Mouse (Mus musculus) activated CD4-positive, CD25-positive, alpha-beta regulatory T cell, adult 4 months (primary cell): ENCODE measurements around the gene Tm9sf2. TPM values are rescaled to one million over a fixed set of nuclear protein-coding genes. Genes with fewer than 3 reads are reported as not detected.
"Not testable (repeated sequence)": the region's sequence is repeated elsewhere in the genome, so short reads cannot be mapped to it uniquely, and the experiment has no call there.

Experiments
- ATAC-seq: one replicate; pipeline ENCODE4 v1.8.0; 2017
- polyA plus RNA-seq, 2 experiments: library from polyadenylated mRNA; unstranded; fragments of 100-300 nt; shearing (Covaris generic); gene quantifications; one replicate each; pipeline ENCODE4 v1.2.1; 2017

The Tm9sf2 gene
- polyA plus RNA-seq = 10 to 100 TPM; 62.7 to 83.6 TPM

DNA sequence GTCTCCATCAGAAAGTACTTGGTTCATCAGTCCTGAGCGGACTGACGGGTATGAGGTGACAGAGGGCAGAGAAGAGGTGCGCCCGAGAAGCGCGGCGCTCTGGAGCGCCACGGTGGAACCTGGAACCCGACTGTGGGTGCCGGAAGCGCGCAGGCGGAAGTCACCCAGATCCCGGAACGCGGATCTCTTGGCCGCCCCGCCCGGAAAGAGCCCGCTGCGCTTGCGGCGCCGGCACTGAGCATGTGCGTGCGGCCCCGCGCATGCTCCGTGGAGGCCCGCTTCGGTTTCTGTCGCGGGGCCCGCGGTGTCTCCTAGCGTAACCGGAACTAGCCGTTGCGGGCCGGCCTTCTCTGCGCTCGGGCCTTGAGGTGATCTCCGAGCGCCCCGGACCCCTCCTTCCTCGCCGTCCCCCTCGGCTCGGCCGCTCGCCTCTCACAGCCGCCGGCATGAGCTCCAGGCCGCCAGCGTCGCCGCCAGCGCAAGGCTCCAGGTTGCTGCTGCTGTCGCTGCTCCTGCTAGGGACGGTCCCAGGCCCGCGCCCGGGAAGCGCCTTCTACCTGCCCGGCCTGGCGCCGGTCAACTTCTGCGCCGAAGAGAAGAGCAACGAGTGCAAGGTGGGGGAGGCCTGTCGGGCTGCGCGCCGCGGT, at the start of gene Tm9sf2:
Gene Tm9sf2, plus strand, starts transcription at position 217 of the 647 bp plus-strand sequence.
- ATAC-seq = peak; percentile 74

DNA sequence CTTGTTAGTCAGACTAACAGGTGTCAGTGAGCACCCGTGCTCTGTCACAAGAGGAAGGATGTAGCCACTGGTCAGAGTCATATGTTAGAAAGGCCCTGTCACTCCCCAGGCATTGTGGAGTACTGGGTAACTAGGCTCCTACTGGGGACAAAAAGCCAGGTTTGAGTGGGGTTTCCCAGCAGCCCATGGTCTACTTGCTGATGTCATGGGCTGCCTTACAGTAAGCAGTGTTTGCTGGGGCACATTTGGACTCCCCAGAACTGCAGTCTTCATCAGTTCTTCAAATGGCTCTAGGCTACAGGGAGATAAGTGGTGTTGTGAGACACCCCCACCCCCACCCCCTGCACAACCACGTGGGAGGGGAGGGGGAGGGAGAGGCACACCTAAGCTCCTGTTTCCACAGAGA, 48.9 kb upstream of the Tm9sf2 start:
- ATAC-seq = peak; percentile 45

DNA sequence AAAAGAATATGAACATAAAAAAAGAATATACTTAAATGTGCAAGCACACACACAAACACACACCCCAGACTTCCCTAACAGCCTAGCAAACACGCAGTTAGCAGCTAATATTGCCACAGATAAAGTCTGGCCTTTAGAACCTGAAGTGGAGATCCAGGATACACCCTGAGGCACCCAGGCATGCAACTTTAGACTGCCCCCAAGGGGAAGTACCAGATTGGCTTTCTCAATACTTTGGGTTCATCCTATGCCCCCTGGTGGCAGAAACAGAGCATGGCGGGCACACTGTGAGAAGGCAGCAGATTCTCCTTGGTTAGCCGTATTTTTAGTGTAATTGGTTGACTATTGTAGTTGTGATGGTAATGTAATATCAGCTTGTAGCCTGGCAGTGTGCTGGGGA, 46.2 kb upstream of the Tm9sf2 start:
- peak; percentile 46 for ATAC-seq

DNA sequence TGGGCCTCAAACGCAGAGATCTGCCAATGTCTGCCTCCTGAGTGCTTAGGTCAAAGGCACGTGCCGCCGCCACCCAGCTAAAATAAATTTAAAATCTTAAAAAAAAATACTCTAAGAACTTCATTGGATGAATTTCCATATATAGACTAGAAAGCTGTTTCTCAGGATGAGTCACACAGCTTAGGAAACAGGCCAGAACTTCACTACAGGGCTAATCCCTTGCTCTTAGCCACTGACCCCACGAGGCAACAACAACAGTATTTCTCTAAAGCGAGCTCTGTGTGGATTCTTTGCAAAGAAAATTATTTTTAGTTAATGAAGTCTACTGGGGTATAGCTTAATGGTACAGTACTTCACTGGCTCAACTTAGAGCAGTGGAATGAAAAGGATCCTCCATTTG, 45.5 kb upstream of the Tm9sf2 start:
- no peak for ATAC-seq

DNA sequence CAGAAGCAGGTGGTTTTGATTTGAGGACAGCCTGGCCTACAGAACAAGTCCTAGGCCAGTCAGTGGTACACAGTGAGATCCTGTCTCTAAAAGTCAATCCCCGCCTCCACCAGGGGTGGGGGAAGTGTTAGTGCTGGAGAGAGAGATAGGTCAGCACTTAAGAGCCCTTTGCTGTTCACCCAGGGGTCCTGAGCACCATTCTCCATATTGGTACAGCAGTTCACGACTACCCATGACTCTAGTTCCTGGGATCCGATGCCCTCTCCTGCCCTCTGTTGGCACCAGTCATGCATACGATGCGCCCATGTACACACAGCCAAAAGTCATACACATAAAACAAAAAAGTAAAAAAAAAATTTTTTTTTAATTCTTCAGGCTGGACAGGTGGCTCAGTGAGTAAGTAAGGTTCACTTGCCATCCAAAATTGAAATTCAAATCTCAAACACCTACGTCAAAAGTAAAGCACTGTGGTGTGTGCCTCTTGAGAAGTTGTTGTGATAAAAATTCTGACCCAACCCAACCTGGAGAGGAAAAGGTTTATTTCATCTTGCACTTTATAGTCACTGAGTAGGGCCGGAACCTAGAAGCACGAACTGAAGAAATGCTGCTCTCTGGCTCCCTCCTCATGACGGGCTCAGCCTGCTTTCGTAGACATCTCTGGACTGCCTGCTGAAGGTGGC, 44.3 kb upstream of the Tm9sf2 start:
- ATAC-seq = no peak

DNA sequence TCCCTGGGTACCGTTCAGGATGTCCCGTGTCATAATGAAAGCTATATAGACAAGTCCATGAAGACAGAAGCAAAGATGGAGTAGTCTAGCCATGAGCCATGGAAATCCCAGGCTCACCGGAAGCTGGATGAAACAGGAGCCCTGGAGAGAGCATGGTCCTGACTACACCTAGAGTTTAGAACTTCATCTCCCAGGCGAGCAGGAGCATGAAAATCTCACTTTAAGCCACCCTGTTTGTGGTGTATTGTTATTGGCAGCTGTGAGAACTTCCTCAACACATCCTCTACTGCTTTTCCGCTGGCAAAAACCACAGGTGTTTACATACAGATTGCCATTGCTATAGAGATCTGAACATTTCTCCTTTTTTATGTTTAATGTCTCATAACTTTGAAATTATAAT, 43.2 kb upstream of the Tm9sf2 start:
- peak; percentile 37 for ATAC-seq

DNA sequence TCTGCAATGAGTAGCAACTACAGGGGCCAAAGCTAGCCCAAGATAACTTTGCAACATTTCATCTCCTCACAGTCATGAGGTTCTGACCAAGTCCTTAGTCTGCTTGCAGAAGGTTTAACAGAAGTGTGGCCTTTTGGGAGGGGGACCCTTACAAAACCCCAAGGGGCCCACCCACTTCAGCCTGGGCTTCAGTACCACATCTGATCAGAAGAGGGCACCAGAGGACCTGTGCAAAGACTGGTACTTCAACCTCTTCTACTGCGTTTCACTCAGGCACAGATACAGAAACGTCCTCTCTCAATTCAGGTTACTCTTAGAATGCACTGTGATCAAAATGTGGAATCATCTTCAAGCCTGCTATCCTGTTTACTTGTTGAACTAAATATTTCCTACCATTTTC, 42.3 kb upstream of the Tm9sf2 start:
- ATAC-seq = peak; percentile 24

DNA sequence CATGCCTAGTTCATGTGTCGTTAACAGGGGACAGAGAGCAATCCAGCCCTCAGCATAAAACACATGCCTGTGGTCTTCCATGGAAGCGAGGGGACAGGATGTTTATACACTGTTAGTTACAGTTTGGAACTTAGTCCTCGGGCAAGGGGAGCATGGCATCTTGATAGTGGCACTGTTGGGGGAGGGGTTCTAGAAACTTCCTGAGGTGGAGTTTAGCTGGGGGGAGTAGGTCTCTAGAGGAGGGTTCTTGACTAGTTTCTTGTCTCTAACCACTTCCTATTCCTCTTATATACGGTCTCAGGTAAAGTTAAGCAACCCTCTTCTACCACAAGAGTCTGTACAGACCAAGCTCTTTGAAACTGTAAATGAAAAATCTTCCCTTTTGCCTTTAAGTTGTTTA, 40.6 kb upstream of the Tm9sf2 start:
- peak; percentile 72 for ATAC-seq

DNA sequence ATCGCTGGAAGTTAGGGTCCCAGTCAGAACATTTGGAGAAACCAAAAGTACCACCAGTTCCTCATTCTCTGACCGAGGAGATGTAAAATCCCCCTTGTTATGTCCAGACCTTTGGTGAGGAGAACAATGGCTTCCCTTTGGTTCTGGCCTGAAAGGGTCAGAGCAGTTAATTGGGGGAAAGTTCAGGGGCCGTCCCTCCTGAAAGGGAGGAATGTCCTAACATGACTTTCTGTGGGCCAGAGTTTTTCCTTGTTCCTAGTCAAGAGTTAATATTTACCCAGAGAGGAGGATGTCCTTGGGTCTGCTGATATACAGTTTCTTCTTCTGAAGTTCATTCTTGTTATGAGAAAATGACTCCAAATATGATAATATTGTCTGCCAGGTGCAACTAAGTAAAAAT, 38.8 kb upstream of the Tm9sf2 start:
- ATAC-seq = not testable (repeated sequence)

DNA sequence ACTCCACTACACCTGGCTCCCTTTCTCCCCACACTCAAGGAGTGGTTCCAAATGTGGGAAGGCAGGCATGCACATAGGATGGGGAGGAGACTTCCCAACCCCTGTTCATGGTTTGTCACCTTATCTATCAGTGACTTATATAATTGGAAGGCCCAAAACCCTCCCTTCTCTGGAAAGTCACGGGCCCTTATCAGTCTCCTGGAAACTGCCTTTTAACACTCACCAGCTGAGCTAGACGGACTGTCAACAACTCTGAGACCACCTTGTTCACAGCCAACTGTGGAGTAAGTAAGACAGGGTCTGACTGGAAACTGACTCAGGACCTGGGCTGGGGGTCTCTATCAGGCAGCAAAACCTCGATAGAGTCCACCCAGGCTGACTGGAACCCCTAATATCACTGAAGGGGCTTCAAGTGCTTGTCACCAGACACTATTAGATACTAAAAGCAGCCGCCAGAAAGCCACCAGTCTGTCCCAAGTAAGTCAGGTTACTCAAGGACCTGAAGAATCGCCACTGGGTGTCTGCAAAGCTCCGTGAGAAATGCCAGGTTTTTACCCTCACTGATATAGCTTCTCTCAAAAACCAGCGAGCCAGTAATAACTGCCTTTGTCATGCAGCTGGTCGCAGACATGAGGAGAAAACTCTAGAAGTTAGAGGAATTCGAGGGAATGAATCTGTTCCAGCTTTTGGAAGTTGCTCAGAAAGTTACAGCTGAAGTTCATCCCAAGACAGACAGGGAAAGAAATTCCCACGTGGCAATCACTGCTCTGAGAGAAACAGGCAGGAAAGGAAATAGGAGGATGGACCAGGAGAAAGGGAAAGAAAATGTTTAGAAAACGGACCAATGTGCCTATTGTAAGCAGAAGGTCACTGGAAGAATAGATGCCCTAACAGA, 37.8 kb upstream of the Tm9sf2 start:
- no peak for ATAC-seq

DNA sequence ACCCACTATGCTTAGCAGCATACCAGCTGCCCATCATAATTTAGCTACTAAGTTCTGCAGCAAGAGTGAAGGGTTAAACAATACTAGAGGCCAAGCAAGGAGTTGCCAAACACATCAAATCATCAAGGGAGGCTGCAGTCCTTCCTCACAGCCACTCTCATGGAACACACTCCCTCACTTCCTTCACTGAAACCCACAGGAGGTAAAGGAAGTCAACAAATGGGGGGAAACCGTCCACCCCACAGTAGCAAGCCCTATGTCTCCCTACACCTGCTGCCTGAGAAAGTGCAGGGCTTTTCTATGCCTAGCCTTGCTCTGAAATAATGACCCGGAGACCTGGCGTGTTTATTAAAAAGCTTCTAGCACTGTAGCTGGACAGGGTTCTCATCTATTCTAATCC, 36.9 kb upstream of the Tm9sf2 start:
- ATAC-seq = no peak

DNA sequence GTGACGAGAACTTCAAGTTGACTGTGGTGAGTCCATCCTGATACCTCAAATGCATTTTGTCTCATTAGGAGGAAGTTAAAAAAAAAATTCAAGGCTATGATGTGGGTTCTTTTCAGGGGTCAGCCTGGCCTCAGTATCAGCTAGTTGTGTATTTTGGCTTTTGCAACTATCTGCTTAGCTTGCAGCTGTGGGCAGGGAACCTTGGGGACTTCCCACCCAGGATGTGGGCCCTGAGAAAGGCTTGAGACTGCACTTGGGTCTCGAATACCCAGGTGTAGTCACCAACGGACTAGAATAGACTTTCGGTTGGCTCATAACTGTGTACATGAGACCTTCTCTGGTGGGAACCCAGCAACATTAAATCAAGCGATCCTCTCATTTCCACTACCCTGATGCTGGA, 33.4 kb upstream of the Tm9sf2 start:
- ATAC-seq = peak; percentile 93

DNA sequence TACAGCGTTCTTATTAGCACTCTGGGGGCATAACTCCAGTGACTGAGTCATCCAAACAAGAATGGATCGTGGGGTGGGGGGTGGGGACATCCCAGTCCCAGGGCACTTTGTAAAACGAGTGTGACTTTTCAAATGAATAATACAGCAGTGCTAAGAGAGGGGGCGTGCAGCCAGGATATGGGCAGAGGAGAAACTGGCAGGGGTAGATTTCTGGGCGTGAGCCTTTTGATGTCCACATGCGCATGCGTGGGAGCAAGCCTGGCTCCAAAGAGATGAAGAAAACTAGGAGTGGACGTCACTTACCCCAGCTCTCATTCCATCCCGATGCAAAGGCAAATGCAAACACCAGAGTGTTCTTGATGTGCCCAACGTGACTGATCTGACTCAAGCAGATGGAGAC, 32.5 kb upstream of the Tm9sf2 start:
- peak; percentile 17 for ATAC-seq

DNA sequence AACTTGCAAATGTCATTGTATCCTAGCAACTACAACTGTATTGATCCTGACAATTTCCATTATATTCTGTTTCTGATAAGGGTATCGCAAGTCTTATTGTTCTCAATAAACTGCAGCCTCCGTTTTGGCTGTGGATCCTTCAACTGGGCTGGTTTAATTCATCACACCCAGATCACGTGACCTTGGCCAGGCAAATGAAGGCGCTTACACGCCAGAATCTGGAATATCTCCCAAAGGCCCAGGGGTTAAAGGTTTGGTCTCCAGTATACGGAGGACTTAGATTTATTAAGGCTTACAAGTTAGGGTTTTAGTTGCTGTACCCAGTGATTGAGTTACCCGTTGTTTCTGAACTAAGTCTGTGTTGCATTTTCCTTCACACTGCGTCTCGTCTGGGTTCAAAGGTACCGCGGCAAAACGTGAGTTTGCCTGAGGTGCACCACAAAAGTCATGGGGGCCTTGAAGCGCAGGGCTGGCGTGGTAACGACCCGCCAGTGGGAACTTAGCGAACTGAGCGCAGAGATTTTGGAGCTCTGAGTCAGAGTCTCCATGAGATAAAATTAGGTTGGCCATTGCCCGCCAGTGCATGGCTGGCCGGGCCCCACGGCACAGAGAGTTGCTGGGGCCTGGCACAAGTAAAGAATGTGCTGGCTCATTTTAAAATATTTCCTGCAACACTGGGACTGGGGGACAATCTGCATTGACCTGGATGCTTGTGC, 31.2 kb upstream of the Tm9sf2 start:
- ATAC-seq = no peak

DNA sequence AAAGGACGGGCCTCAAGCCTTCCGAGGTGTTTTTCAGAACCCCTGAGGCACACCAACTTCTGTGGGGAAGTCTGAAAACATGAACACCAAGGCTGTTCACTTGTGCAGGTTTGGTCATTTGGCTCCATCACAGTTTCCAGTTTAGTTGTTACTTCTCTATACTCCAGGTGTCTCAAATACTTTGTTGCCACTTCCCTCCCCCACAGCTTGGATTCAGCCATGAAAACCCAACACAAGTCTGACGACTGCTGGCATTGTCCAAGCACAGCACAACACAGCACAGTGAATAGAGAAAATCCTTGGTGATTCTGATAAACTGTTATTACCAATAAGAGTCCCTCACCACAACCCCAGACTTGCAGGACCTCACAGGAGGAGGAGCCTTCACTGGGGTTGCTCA, 29.8 kb upstream of the Tm9sf2 start:
- no peak for ATAC-seq

DNA sequence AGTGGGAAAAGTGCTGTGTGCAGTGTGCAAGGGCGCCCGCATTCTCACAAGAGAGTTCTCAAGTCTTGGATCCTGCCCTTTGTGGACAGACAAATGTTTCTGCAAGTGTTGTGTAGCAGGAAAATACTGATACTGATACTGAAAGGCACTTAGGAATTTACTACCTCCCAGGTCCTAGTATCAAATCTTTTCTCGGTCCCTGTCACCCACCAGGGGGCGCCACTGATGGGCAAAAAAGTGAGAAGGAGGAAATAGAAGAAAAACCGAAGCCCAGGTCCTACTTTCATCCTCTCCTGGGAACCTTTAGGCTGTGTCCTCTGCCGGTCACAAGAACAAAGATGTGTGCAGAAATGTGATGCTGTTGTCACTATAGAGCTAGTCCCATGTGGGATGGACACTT, 27.4 kb upstream of the Tm9sf2 start:
- ATAC-seq = no peak

DNA sequence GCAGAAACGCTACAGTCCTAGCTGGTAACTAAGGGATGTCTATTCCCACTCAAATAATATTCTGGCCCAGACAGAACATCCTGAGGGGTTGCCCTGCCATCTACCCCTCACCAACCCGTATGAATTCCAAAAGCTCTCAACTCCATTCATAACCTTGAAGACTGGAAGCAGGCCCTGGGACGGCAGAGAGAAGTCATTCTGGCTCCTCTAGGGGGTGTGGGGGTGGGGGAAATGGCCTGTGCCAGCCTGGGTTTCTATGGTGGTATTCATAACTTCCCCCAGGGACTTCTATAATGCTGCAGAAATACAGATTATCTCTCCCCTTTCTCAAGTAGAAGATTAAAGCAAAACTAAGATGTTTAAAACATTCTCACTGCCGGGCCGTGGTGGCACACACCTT, 26.9 kb upstream of the Tm9sf2 start:
- ATAC-seq = no peak

DNA sequence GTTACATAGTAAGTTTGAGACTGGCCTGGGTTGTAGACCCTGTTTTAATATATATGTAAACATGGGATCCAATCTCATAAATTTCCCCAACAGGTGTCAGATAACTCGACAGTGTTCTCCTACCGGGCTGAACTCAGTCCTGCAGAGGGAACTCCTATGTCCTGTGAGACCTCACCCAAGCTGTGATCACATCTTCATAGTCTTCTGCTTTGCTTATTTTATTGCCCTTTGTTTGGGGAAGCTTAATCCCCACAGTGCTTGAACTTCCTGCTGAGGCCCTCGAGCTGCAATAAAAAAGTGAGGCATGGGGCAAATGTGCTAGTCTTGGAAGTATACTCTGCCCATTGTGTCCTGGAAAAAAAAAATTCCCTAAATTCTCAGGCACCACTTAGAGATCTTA, 25.5 kb upstream of the Tm9sf2 start:
- no peak for ATAC-seq

DNA sequence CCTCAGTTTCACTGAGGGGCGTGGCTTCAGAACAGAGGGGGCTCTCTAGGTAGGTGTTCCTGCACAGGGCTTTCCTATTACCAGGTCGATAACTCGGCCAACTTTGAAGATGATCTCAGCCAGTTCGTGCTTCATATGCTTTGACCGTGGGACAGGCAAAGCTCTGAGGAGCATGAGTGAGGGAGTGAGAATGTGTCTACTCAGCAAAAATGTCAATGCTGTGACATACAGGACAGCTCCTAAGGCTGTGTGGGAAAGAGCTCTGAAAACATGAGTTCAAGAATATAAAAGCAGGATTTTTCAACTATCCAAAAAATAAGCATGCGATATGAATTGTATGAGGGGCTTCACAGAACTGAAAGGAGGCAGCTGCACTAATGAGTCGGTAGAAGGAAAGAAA, 23.3 kb upstream of the Tm9sf2 start:
- ATAC-seq = no peak

DNA sequence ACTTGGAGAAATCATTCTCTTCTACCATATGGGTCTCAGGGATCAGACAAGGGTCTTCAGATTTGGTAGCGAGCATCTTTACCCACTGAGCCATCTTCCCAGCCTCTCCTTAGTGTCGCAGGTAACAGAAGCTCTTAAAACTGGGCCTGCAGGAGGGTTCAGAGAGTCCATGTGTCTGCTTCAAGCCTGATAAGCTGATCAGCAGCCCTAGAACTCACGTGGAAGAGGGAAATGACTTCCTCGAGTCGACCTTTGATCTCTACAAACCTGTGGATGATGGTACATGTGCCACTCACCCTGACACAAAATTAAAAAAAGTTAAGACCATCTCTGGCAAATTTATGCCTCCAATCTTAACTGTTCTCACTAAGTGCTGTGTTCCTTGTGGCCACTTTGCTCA, 18.9 kb upstream of the Tm9sf2 start:
- ATAC-seq = no peak

DNA sequence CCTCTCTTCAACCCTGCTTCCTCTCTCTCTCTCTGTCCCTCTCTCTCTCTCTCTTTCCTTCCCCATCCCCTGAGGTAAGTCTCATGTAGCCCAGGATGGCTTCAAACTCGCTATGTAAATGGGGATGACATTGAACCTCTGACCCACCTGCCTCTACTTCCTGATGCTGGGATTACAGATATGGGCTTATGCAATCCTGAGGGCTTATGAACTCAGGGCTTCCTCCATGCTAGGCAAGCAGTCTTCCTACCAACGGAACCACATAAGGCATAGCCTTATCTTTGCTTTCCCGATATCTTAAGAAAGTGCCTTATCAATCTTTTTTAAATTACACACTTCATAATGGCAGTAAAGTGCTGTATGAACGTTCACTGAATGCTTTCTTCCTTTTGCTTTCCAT, 14.5 kb upstream of the Tm9sf2 start:
- ATAC-seq = no peak

DNA sequence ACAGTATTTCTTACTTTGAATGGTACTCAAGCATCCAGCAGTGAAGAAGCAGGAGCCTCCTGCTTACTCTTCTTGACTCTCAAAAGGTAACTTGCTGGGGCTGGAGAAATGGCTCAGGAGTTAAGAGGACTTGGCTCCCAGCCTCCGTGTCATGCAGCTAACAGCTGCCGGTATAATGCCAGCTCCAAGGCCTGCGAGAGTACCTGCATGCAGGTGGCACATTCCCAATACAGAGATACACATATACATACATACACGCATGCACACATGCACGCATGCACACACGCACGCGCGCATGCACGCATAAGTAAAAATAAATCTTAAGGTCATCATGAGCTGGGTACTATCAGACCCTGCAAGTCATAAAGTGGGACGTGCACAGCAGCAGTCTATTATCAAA, 10.5 kb upstream of the Tm9sf2 start:
- ATAC-seq = no peak

DNA sequence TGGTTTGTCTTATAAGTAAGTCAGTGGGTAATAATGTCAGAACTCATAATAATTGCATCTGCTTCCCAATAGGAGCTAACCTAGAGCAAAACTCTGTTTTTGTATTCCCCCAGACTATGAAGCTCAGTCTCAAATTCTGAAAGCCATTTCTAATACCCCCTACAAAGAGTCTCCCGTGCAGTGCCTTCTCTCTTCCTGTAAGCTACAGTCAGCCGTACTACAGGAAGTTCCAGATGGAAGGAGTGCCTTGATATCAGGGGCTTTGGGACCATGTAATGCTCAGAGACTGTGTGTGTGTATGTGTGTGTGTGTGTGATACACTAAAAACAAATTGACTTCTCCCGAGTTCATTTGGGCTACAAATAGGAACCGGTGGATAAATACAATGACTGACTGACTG, 7.3 kb upstream of the Tm9sf2 start:
- no peak for ATAC-seq
